Mouse (Mus musculus): ENCODE data around the gene Actn1. TPM values are rescaled to one million over a fixed set of nuclear protein-coding genes. Genes with fewer than 3 reads are reported as not detected.

Actn1 gene
- polyA plus RNA-seq, 1 experiment from 2014 or later = 23.7 TPM

DNA sequence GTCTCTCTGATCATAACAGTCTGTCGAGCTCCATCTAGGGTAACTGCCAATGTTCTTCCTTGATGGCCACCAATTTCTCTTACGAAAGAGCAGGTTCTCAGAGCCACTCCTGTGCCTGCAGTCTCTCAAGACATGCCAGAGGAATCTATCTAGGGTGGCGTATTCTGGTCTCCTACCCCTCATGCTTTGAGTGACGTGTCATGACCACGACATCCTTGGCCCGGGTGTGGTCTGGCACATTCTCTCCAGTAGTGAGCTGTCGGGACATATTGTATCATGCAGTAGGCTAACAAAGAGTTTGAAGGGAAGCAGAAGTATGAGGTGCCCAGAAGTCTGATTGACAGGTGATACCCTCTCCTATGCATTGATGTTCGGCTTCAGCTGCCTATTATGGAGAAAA, 119.2 kb downstream of the Actn1 start:
- no peak for ATAC-seq (ENCODE audit: low FRiP score)
- no peak overlapping the region for H3K9ac ChIP-seq
- 88% methylated on average over 8 of the region's 8 CpGs for WGBS
- H3K4me2 ChIP-seq (replicated peaks) = no peak overlapping the region
- H3K9me3 ChIP-seq (replicated peaks) = no peaks in the 10 kb centered on the region
- 0 out of 2 replicates have a peak, but pooled peaks cover 3% of the 10 kb centered on the region for H3K27me3 ChIP-seq
- H3K4me3 ChIP-seq = no peak overlapping the region
- H3K36me3 ChIP-seq = no peaks in the 10 kb centered on the region
- 0 out of 2 replicates have a peak, but pooled peaks cover 7% of the 10 kb centered on the region for H3K4me1 ChIP-seq
- no peak overlapping the region for H3K27ac ChIP-seq

DNA sequence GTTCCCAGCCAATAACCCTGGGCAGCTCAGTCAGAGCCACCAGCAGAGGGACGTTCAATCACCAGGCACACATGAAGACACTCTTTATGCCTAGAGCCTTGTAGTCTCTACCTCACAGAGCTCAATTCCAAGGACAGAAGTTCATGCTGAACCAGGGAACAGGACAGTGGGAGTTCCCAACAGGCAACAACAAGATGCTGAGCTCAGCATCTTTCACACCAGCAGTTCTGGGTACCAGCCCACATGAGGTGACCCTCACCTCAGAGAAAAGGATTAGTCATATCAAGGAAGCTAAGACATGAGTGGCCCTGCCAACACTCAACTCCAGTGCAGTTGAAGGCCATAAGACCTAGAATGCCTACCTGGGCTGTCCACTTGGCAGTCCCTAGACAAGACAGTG, 122.4 kb downstream of the Actn1 start:
- WGBS = 64% methylated on average over 1 of the region's 1 CpGs
- no peaks in the 10 kb centered on the region for H3K9me3 ChIP-seq (replicated peaks)

DNA sequence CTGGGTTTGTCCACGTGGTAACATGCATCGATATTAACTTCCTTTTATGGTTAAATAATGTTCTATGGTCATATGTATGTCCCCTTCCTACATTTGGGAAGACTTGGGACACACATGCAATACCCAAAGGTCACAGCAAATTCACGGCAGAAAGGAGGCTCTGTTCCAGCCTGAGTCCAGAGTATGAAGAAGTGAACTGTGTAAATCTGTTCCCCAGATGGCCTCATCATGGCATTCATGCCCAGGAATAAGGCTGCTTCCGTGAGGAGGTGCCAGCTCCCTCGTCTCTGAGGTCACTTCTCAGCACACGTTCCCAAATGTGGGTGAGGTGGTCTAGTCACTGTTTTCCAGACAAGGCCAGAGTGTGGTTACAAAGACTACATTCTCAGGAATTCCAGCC, 122.9 kb downstream of the Actn1 start:
- 81% methylated on average over 6 of the region's 6 CpGs for WGBS
- Histone ChIP-seq H3K36me3 (no peaks in the 10 kb centered on the region), H3K9ac (no peak overlapping the region), H3K4me3 (no peak overlapping the region), H3K4me1 (peaks cover 2% of the 10 kb centered on the region; the same call in 1 of the 2 replicates), H3K27me3 (0 out of 2 replicates have a peak, but pooled peaks cover 3% of the 10 kb centered on the region), H3K27ac (no peak overlapping the region), H3K4me2 (replicated peaks) (no peak overlapping the region), H3K9me3 (replicated peaks) (no peaks in the 10 kb centered on the region)
- no peak for ATAC-seq (ENCODE audit: low FRiP score)

More for the DNA sequence above, 122.4 kb downstream of the Actn1 start:
- Histone ChIP-seq H3K9ac (no peak overlapping the region), H3K27ac (no peak overlapping the region), H3K4me1 (0 out of 2 replicates have a peak, but pooled peaks cover 2% of the 10 kb centered on the region), H3K27me3 (0 out of 2 replicates have a peak, but pooled peaks cover 3% of the 10 kb centered on the region), H3K36me3 (no peaks in the 10 kb centered on the region), H3K4me3 (no peak overlapping the region), H3K4me2 (replicated peaks) (no peak overlapping the region)
- ATAC-seq (ENCODE audit: low FRiP score) = no peak

DNA sequence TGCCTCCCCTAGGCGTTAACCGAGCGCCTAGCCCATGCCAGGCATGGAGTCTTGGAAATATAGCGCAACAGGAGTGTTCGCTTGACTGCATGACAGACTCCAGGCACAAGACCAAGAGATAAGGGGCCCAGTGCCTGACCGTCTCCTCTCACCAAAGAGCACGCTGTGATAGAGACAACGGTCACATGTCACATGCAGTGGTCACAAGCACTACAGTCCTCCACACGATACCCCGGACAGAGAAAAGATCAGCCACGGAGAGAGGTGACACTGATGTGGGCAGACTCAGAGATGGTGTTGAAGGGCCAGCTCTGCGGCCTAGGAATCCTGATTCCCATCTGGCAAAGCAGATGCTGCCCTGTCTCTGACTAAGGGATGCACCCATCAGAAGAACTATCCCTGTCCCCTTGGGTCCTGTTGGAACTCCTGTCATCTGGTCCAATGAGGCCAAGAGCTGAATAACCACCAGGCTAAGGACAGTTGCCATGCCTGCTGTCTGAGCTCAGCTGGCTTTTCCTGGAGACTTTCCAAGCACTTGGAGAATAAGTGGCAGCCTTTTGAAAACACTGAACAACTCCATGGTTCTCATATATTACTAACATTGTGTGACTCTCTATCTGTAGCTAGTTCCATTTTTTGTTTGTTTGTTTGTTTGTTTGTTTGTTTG, 123.8 kb downstream of the Actn1 start:
- no peak overlapping the region for H3K4me2 ChIP-seq (replicated peaks)

DNA sequence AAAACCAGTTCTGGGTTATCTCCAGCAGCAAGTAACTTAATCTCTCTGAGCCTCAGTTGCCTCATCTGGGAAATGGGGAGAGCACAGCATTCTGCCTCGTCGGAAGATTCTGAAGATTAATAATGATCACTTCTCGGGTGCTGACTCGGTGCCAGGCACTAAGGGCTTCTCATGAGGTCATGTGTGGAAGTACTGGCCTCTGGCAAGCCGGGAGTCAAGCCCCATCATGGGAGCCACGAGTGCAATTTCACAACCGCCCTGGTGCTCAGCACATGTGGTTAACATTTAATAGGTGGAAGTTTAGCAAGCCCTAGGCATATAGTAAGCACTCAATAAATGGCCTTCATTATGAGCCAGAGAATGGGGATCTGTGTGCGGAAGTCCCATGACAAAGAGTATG, 125.0 kb downstream of the Actn1 start:
- H3K9ac ChIP-seq = no peak overlapping the region
- ATAC-seq (ENCODE audit: low FRiP score) = no peak
- 94% methylated on average over 8 of the region's 8 CpGs for WGBS

More for the DNA sequence above, 123.8 kb downstream of the Actn1 start:
- no peaks in the 10 kb centered on the region for H3K36me3 ChIP-seq
- ATAC-seq (ENCODE audit: low FRiP score) = no peak
- 93% methylated on average over 12 of the region's 12 CpGs for WGBS
- H3K4me1 ChIP-seq = peaks cover 9% of the 10 kb centered on the region
- no peak overlapping the region for H3K9ac ChIP-seq
- H3K4me3 ChIP-seq = no peak overlapping the region
- 0 out of 2 replicates have a peak, but pooled peaks cover 3% of the 10 kb centered on the region for H3K27me3 ChIP-seq
- no peak overlapping the region for H3K27ac ChIP-seq
- no peaks in the 10 kb centered on the region for H3K9me3 ChIP-seq (replicated peaks)

DNA sequence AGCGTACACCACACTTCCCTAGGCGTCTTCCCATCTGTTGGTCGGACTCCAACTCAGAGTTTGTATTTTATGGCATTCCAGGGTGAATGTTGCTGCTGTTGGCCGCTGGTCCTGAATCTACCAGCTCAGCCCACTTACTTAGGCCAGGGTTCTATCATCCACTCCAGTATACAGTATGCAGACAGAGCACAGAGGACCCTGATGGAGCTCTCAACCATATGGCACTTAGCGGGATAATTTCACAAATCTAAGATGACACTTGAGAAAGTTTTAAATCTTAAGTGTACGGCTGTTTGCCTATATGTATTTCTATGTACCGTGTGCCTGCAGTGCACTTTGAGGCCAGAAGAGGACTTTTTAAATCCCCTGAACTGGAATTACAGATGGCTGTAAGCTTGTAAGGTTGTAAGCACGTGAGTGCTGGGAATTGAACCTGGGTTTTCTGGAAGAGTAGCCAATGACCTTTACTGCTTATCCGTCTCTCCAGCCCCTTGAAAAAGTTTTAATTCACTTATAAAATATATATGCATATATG, 127.1 kb downstream of the Actn1 start:
- peak overlapping the region; percentile 64; the same call in 1 of the 2 replicates for H3K4me3 ChIP-seq
- 41% methylated on average over 9 of the region's 9 CpGs for WGBS

More for the DNA sequence above, 125.0 kb downstream of the Actn1 start:
- 0 out of 2 replicates have a peak, but pooled peaks cover 3% of the 10 kb centered on the region for H3K27me3 ChIP-seq
- no peaks in the 10 kb centered on the region for H3K36me3 ChIP-seq
- no peak overlapping the region for H3K4me2 ChIP-seq (replicated peaks)
- H3K27ac ChIP-seq = no peak overlapping the region
- peaks cover 21% of the 10 kb centered on the region for H3K4me1 ChIP-seq
- no peaks in the 10 kb centered on the region for H3K9me3 ChIP-seq (replicated peaks)
- H3K4me3 ChIP-seq = no peak overlapping the region

DNA sequence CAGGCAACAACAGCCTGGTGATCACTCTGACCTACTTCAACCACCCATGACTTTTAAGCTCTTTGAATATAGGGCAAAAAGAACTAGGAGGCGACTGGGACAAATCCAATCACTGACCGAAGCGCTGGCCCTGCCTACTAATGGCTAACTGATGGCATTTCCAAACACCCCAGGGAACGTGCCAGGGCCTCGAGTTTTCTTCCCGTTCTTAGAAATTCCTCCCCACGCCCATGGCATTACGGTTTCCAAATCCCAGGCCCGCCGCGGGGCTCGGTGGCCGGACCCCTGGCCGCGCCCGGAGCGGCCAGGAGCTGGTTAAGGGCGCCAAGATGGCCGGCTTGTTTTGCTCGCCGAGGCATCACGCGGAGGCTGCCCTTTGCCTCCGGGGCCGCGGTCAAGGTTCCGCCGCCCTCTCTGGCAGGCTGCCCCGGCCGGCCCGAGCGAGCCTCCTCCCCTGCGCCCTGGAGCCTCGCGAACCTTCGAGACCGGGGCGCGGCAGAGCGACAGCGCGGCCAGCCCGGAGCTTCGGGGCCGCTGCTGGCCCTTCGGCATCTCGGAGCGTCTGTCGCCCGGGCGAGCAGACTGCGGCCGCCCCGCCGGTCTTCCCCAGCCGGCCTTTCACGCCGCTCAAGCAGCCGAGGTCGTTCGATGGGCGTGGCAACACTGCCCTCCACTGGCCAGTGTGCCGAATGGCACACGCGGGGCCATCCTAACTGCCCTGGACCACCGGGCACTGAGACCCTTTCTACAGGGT, 127.7 kb downstream of the Actn1 start:
- ATAC-seq (ENCODE audit: low FRiP score) = peak; percentile 86
- Histone ChIP-seq H3K9ac (peak overlapping the region; percentile 89), H3K27me3 (no peaks in the 10 kb centered on the region), H3K4me3 (peak overlapping the region; percentile 64), H3K36me3 (no peaks in the 10 kb centered on the region), H3K27ac (peak overlapping the region; percentile 96), H3K9me3 (replicated peaks) (no peaks in the 10 kb centered on the region), H3K4me1 (peaks cover 31% of the 10 kb centered on the region), H3K4me2 (replicated peaks) (peak overlapping the region; percentile 67)
- 1% methylated on average over 62 of the region's 66 CpGs for WGBS

More for the DNA sequence above, 127.1 kb downstream of the Actn1 start:
- Histone ChIP-seq H3K27me3 (no peaks in the 10 kb centered on the region), H3K27ac (no peak overlapping the region; the same call in 1 of the 2 replicates), H3K36me3 (no peaks in the 10 kb centered on the region), H3K4me1 (peaks cover 31% of the 10 kb centered on the region), H3K4me2 (replicated peaks) (peak overlapping the region; percentile 67; the same call in 1 of the 2 replicates), H3K9me3 (replicated peaks) (no peaks in the 10 kb centered on the region), H3K9ac (no peak overlapping the region)
- ATAC-seq (ENCODE audit: low FRiP score) = peak; percentile 47; the same call in 1 of the 2 replicates

DNA sequence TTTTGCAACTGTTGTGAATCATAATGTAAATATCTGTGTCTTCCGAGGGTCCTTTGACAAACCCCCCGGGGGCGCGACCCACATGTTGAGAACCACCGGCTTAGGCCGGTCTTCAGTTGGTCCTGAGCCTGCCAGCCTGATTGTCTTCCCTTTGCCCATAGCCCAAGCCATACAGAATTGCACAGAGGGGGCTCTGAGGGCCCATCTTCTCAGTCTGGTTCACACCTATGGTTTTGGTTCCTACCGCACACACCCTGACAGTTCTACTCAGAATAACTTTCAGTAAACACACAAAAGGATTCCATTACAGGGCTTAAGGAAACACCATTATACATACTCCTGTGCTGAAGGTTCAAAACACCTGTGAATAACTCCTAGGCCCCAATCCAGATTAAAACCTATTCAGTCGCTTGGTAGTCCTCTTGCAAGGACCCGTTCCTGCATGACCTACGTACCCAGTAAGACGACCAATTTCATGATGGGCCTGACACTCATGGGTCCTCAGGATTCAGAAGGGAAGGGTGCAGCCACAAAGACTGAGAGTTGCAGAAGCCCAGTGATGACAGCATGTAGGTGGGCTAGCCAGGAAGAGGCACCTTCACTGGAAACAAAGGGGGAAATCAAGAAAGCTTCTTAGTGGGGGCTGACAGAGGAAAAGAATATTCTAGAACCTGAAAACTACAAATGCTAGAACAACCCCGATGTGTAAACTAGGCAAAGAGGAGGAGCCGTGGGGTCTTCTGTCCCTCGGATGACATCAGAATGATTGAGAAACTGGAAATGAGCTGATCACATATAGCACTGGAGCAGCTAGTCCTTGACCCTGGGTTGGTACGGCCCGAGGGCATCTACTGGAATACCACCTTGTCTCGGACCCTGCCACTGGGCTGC, 128.6 kb downstream of the Actn1 start:
- peak overlapping the region; percentile 96 for H3K27ac ChIP-seq
- WGBS = 48% methylated on average over 17 of the region's 17 CpGs
- H3K27me3 ChIP-seq = no peaks in the 10 kb centered on the region
- peak overlapping the region; percentile 67 for H3K4me2 ChIP-seq (replicated peaks)
- no peaks in the 10 kb centered on the region for H3K36me3 ChIP-seq
- no peaks in the 10 kb centered on the region for H3K9me3 ChIP-seq (replicated peaks)
- peak overlapping the region; percentile 64 for H3K4me3 ChIP-seq
- peak overlapping the region; percentile 89; the same call in 1 of the 2 replicates for H3K9ac ChIP-seq
- ATAC-seq (ENCODE audit: low FRiP score) = no peak
- peaks cover 31% of the 10 kb centered on the region for H3K4me1 ChIP-seq

DNA sequence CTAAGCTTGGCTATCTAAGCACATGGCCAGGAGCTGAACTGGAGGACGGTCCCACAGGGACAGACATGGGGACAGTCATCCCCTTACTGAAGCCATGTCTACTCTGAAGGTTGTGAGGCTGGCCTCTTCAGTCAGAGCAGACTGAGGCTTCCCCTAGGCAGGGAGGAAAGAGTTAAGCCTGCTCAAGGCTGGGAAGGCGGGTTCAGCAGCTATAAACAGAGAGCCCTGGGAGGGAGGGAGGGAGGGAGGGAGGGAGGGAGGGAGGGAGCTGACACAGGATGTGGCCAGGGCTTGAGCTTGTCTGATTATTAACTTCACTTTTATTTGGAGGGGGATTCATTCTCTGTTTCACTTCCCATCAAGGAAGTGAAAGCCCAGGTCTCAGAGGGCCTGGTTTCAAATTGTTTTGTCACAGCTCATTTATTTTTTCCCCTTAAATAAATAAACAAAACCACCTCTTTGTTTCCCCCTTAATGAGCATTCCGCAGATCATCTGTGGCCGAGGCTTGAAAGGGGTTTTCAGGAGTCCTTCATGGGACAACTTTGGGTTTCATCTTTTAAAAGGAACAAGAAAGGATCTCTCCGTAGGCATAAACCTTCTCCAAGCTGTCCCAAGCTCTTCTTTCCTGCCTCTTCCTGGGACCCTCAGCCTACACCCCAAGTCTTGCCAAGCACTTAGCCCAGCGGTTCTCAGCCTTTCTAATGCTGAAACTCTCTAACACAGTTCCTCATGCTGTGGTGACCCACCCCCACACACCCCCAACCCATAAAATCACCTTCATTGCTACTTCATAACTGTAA, 129.4 kb downstream of the Actn1 start:
- ATAC-seq (ENCODE audit: low FRiP score) = peak; percentile 60; the same call in 1 of the 2 replicates
- Histone ChIP-seq H3K27me3 (no peaks in the 10 kb centered on the region), H3K4me2 (replicated peaks) (peak overlapping the region; percentile 24)

DNA sequence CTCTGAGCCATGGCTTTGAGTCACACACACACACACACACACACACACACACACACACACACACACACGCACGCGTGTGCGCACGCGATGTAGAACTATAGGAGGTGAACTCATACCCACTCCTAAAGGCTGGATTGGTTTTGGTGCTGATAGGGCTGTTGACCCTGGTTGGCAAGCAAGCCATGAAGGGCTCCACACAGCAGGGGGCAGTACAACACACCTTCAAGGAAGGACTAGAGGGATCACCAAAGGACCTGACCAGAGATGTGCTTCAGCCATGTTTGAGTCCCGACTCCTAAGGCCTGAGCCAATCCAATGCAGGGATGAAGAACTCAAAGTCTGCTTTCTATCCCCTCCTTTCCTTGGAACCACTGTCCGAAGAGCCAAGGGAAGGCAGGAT, 130.6 kb downstream of the Actn1 start:
- H3K4me2 ChIP-seq (replicated peaks) = no peak overlapping the region
- 96% methylated on average over 8 of the region's 8 CpGs for WGBS

More for the DNA sequence above, 129.4 kb downstream of the Actn1 start:
- 5% methylated on average over 5 of the region's 6 CpGs for WGBS
- Histone ChIP-seq H3K4me1 (peaks cover 31% of the 10 kb centered on the region), H3K36me3 (no peaks in the 10 kb centered on the region), H3K9me3 (replicated peaks) (no peaks in the 10 kb centered on the region), H3K27ac (peak overlapping the region; percentile 84), H3K9ac (0 out of 2 replicates have a peak overlapping the region, but pooled peaks have one; percentile 37), H3K4me3 (no peak overlapping the region)

More for the DNA sequence above, 130.6 kb downstream of the Actn1 start:
- H3K9me3 ChIP-seq (replicated peaks) = no peaks in the 10 kb centered on the region
- H3K9ac ChIP-seq = no peak overlapping the region
- H3K27ac ChIP-seq = no peak overlapping the region
- no peak for ATAC-seq (ENCODE audit: low FRiP score)
- H3K4me3 ChIP-seq = no peak overlapping the region
- no peaks in the 10 kb centered on the region for H3K27me3 ChIP-seq
- no peaks in the 10 kb centered on the region for H3K36me3 ChIP-seq
- H3K4me1 ChIP-seq = peaks cover 31% of the 10 kb centered on the region
